Mouse (Mus musculus) hindbrain, embryonic 11.5 days (tissue): Measurements from ENCODE around the gene Phc2. TPM values are rescaled to one million over a fixed set of nuclear protein-coding genes. Genes with fewer than 3 reads are reported as not detected.
A peak's percentile ranks its signal among the peaks of the same experiment; 100 is the strongest.

Experiments
- ATAC-seq: fragments of 200-750 bp; cut with Nextera tagmentation; 2 replicates; pipeline ENCODE4 v1.8.0; 2017; ENCODE audit warnings: mild to moderate bottlenecking, moderate TSS enrichment, moderate library complexity; ENCODE audit not compliant: low FRiP score
- DNase-seq: peaks from one replicate; pipeline ENCODE4 v3.0.0-alpha.2; 2015; ENCODE audit warnings: low spot score
- H3K27ac ChIP-seq: fragments of 300-500 bp; sonication (generic); 2 replicates; pipeline ENCODE4 v1.5.1; 2014; ENCODE audit warnings: mild to moderate bottlenecking, low read depth, low read length
- H3K27me3 ChIP-seq: fragments of 300-500 bp; sonication (generic); 2 replicates; pipeline ENCODE4 v1.6.1; 2014; ENCODE audit warnings: mild to moderate bottlenecking, low read length, moderate library complexity, mixed read lengths; ENCODE audit not compliant: control insufficient read depth, insufficient read depth
- H3K36me3 ChIP-seq: fragments of 300-500 bp; sonication (generic); 2 replicates; pipeline ENCODE4 v1.6.1; 2014; ENCODE audit warnings: mild to moderate bottlenecking, low read length, moderate library complexity, mixed read lengths; ENCODE audit not compliant: control insufficient read depth, insufficient read depth
- H3K4me1 ChIP-seq: fragments of 300-500 bp; sonication (generic); replicated peaks from 2 replicates; pipeline ENCODE4 v1.6.1; 2014; ENCODE audit warnings: low read length, mixed read lengths; ENCODE audit not compliant: control insufficient read depth, insufficient read depth
- H3K4me2 ChIP-seq: fragments of 300-500 bp; sonication (generic); replicated peaks from 2 replicates; pipeline ENCODE4 v1.6.1; 2014; ENCODE audit warnings: mild to moderate bottlenecking, low read depth, low read length
- H3K4me3 ChIP-seq: fragments of 300-500 bp; sonication (generic); 2 replicates; pipeline ENCODE4 v1.5.1; 2014; ENCODE audit warnings: low read depth, low read length
- H3K9ac ChIP-seq: fragments of 300-500 bp; sonication (generic); 2 replicates; pipeline ENCODE4 v1.6.1; 2014; ENCODE audit warnings: low read depth, low read length
- H3K9me3 ChIP-seq: fragments of 300-500 bp; sonication (generic); 2 replicates; pipeline ENCODE4 v1.6.1; 2016; ENCODE audit warnings: low read length; ENCODE audit not compliant: control insufficient read depth
- WGBS: fragments of 180-500 bp; shearing (Covaris S2); extraction: QIAGEN DNeasy Blood & Tissue Kit; methylation state at CpG from one replicate; pipeline ENCODE4 v1.1.7; 2014; 5-methylcytosine and 5-hydroxymethylcytosine counted together
- polyA plus RNA-seq: library from polyadenylated mRNA; unstranded; fragments of >200 nt; fragmentation: Nextera tagmentation; extraction: Ambion mirVana; gene quantifications from 2 replicates; pipeline ENCODE4 v1.2.1, GENCODE M21; 2014

Phc2 gene
- polyA plus RNA-seq, 1 experiment from 2014 or later = 46.8 TPM

DNA sequence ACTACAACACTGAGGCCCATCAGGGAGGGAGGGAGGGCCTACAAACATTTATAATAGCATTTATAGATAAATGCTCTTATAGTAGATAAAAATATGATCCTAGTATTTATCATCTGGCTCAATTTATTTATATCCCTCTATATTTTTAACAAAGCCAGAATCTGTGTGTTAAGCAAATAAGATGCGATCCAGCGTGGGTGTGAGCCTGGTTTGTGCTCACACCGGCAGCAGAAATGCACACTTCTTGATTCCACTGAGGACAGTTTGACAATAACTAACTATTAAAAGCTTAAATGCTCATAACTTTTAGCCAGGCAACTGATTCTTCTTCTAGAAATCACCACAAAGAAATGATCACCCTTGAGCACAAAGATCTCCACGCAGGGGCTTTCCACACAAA lies 133.6 kb downstream of the Phc2 start:
- H3K27ac ChIP-seq = no peak overlapping the region
- no peak overlapping the region for H3K4me3 ChIP-seq
- peaks cover 14% of the 10 kb centered on the region for H3K36me3 ChIP-seq
- no peak overlapping the region for H3K4me2 ChIP-seq
- DNase-seq (no peak), ATAC-seq (no peak)
- no peak overlapping the region for H3K9ac ChIP-seq
- no peaks in the 10 kb centered on the region for H3K9me3 ChIP-seq
- no peaks in the 10 kb centered on the region for H3K4me1 ChIP-seq
- H3K27me3 ChIP-seq = no peaks in the 10 kb centered on the region
- WGBS = 98% methylated on average over 4 of the region's 4 CpGs

- no peak overlapping the region for H3K9ac ChIP-seq
- H3K27me3 ChIP-seq = no peaks in the 10 kb centered on the region
- peaks cover 12% of the 10 kb centered on the region; the same call in 1 of the 2 replicates for H3K36me3 ChIP-seq
- H3K4me3 ChIP-seq = no peak overlapping the region
- WGBS = 51% methylated on average over 18 of the region's 18 CpGs
- ATAC-seq = no peak
- no peaks in the 10 kb centered on the region for H3K9me3 ChIP-seq
- no peak overlapping the region for H3K4me2 ChIP-seq
- no peak for DNase-seq
- no peak overlapping the region for H3K27ac ChIP-seq
- no peaks in the 10 kb centered on the region for H3K4me1 ChIP-seq
Measured at GRCm38 (mm10) chr4:128789646-128790045, 135.1 kb downstream of the Phc2 start.

DNA sequence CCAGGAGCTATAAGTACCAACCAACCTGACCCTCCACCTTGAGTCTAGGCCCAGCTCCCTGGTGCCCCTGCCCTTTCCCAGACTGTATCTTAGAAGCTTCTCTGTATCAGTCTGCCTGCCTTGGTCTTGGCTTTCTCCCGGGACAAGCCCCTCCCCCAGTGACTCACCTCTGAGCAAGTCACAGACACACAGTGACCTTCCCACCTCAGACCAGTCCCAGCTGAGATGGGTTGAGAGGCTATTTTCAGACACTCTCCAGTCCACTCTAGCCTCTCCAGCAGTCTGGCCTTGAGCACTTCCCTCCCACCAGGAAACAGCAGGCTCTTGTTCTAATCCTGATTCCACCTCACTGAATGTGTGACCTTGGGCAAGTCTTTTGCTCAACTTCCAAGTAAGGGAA lies 139.2 kb downstream of the Phc2 start:
- DNase-seq = no peak
- Histone ChIP-seq H3K9me3 (no peaks in the 10 kb centered on the region), H3K4me1 (peaks cover 5% of the 10 kb centered on the region), H3K4me2 (no peak overlapping the region), H3K36me3 (no peaks in the 10 kb centered on the region; the same call in 1 of the 2 replicates), H3K27me3 (no peaks in the 10 kb centered on the region), H3K9ac (no peak overlapping the region), H3K27ac (no peak overlapping the region), H3K4me3 (no peak overlapping the region)
- 75% methylated on average over 1 of the region's 1 CpGs for WGBS
- ATAC-seq = no peak

- Histone ChIP-seq H3K36me3 (no peaks in the 10 kb centered on the region; the same call in 1 of the 2 replicates), H3K9me3 (no peaks in the 10 kb centered on the region), H3K4me1 (peaks cover 9% of the 10 kb centered on the region), H3K4me2 (no peak overlapping the region), H3K4me3 (no peak overlapping the region), H3K9ac (no peak overlapping the region), H3K27me3 (no peaks in the 10 kb centered on the region), H3K27ac (no peak overlapping the region)
- ATAC-seq = no peak
- 91% methylated on average over 8 of the region's 8 CpGs for WGBS
- no peak for DNase-seq
Measured at GRCm38 (mm10) chr4:128794198-128794597, 139.7 kb downstream of the Phc2 start.

GRCm38 (mm10) chr4:128795596-128795995 lies 141.1 kb downstream of the Phc2 start:
- Histone ChIP-seq H3K9ac (no peak overlapping the region), H3K36me3 (no peaks in the 10 kb centered on the region), H3K9me3 (no peaks in the 10 kb centered on the region), H3K4me2 (no peak overlapping the region), H3K4me3 (no peak overlapping the region), H3K4me1 (peaks cover 9% of the 10 kb centered on the region), H3K27me3 (no peaks in the 10 kb centered on the region), H3K27ac (peak overlapping the region; percentile 31)
- DNase-seq = peak; percentile 76
- WGBS = 4% methylated on average over 8 of the region's 9 CpGs
- peak; percentile 69 for ATAC-seq

DNA sequence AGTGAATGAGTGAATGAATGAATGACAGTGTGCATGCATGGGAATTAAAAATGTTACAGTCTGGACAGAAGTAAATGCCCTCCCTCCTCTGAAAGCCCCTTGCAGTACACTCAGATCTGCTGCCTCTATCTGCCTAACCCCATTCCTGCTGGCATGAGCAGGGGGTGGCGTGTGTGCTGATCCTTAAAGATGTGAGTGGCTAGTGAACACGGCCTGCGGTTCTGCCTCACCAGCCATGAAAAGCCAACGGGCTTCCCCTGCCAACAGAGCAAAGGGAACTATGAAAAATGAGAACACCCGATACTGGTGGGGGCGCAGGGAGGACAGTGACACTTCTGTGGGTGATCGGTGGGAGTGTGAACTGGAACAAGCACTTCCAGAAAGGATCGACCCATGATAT lies 142.3 kb downstream of the Phc2 start:
- WGBS = 51% methylated on average over 8 of the region's 8 CpGs
- Histone ChIP-seq H3K9ac (no peak overlapping the region), H3K9me3 (no peaks in the 10 kb centered on the region), H3K27me3 (no peaks in the 10 kb centered on the region), H3K4me3 (no peak overlapping the region), H3K4me2 (no peak overlapping the region), H3K4me1 (peaks cover 9% of the 10 kb centered on the region), H3K36me3 (no peaks in the 10 kb centered on the region), H3K27ac (no peak overlapping the region)
- ATAC-seq (no peak), DNase-seq (no peak)

DNA sequence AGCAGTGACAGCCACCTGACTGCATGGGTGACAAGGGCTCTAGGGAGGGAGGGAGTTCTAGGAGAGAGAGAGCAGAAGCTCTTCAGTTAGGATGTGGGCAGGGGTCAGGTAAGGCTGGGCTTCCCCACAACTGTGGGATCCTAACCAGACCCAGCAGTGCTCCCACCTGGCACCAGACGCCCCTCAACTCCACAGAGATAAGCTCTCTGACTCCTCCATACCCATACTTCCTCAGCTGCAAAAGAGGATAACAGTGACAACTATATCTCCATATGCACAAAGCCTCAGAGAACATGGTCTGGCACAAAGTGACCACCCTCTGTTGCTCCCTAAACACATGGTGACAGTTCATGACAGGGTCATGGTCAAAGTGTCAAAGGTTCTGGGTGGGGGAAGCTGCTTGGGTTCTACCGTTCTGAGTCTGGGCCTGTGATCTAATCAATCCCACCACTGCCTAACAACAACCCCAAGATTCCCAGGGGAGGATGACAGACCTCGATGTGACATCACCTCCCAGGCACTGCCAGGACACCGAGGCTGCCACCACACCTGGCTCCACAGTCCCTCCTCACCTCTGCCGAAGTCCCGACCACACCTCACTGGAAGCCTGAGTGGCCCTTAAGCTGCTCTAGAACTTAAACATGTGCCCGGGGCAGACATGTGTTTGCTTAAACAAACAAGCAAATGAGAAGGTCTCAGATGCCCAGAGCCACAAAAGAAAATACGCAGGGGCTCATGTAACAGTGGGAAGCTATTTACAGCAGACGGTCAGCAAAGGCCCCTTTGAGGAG lies 147.4 kb downstream of the Phc2 start:
- no peak for DNase-seq
- Histone ChIP-seq H3K9me3 (no peaks in the 10 kb centered on the region), H3K9ac (no peak overlapping the region), H3K27me3 (no peaks in the 10 kb centered on the region), H3K4me1 (peaks cover 17% of the 10 kb centered on the region), H3K36me3 (no peaks in the 10 kb centered on the region), H3K4me3 (no peak overlapping the region), H3K4me2 (no peak overlapping the region), H3K27ac (no peak overlapping the region)
- no peak for ATAC-seq
- 62% methylated on average over 9 of the region's 9 CpGs for WGBS

Other genes starting within 250 kb of the Phc2 start
- gene Zscan20, start 44.6 kb upstream of the Phc2 start, polyA plus RNA-seq = 4.3 and 4.4 TPM in 2 replicates
- gene Tlr12, start 36.1 kb upstream of the Phc2 start, polyA plus RNA-seq = 0.13 and 0.20 TPM in 2 replicates
- gene A3galt2, start 100.7 kb downstream of the Phc2 start, polyA plus RNA-seq = 0.42 and 0.51 TPM in 2 replicates
- 29.5 and 30.4 TPM in 2 replicates for gene Zfp362, start 151.3 kb downstream of the Phc2 start, polyA plus RNA-seq
- gene Trim62, start 228.9 kb downstream of the Phc2 start, polyA plus RNA-seq = 13.0 and 13.1 TPM in 2 replicates